Mouse (Mus musculus): ENCODE data around the gene Ptprj.

Gene Ptprj

GRCm38 (mm10) chr2:90580236-90581005 is at the start of gene Ptprj:
Gene Ptprj (minus strand): TSS chr2:90580647.
- DNase-seq (ENCODE audit: low read depth, low spot score), result peak; percentile 70

GRCm38 (mm10) chr2:90629552-90629951 is 49.1 kb upstream of the Ptprj start:
- no peak for DNase-seq (ENCODE audit: low read depth, low spot score)

GRCm38 (mm10) chr2:90628261-90628660 is 47.8 kb upstream of the Ptprj start:
- DNase-seq (ENCODE audit: low read depth, low spot score), result no peak

GRCm38 (mm10) chr2:90624920-90625319 is 44.5 kb upstream of the Ptprj start:
- DNase-seq (ENCODE audit: low read depth, low spot score), result peak; percentile 80

GRCm38 (mm10) chr2:90624339-90624738 is 43.9 kb upstream of the Ptprj start:
- DNase-seq (ENCODE audit: low read depth, low spot score), result no peak

- DNase-seq (ENCODE audit: low read depth, low spot score), result no peak
These were observed 40.4 kb upstream of the Ptprj start for GRCm38 (mm10) chr2:90620815-90621214.

- no peak for DNase-seq (ENCODE audit: low read depth, low spot score)
These were observed 39.2 kb upstream of the Ptprj start for GRCm38 (mm10) chr2:90619648-90620047.

- DNase-seq (ENCODE audit: low read depth, low spot score), result no peak
These were observed 34.3 kb upstream of the Ptprj start for GRCm38 (mm10) chr2:90614651-90615171.

GRCm38 (mm10) chr2:90613591-90613990 is 33.1 kb upstream of the Ptprj start:
- no peak for DNase-seq (ENCODE audit: low read depth, low spot score)

GRCm38 (mm10) chr2:90613006-90613405 is 32.6 kb upstream of the Ptprj start:
- no peak for DNase-seq (ENCODE audit: low read depth, low spot score)

GRCm38 (mm10) chr2:90611959-90612571 is 31.6 kb upstream of the Ptprj start:
- no peak for DNase-seq (ENCODE audit: low read depth, low spot score)

- DNase-seq (ENCODE audit: low read depth, low spot score), result no peak
These were observed 20.6 kb upstream of the Ptprj start for GRCm38 (mm10) chr2:90601056-90601455.

- DNase-seq (ENCODE audit: low read depth, low spot score), result no peak
These were observed 7.7 kb upstream of the Ptprj start for GRCm38 (mm10) chr2:90588141-90588540.

GRCm38 (mm10) chr2:90584506-90584905 is 4.1 kb upstream of the Ptprj start:
- no peak for DNase-seq (ENCODE audit: low read depth, low spot score)

- peak; percentile 89 for DNase-seq (ENCODE audit: low read depth, low spot score)
These were observed 3.2 kb upstream of the Ptprj start for GRCm38 (mm10) chr2:90583628-90584131.

GRCm38 (mm10) chr2:90582814-90583213 is 2.4 kb upstream of the Ptprj start:
- no peak for DNase-seq (ENCODE audit: low read depth, low spot score)

- DNase-seq (ENCODE audit: low read depth, low spot score), result peak; percentile 52
These were observed 1.9 kb upstream of the Ptprj start for GRCm38 (mm10) chr2:90582311-90582710.

GRCm38 (mm10) chr2:90581796-90582125 is 1.3 kb upstream of the Ptprj start:
- no peak for DNase-seq (ENCODE audit: low read depth, low spot score)

GRCm38 (mm10) chr2:90581006-90581795 is 754 bp upstream of the Ptprj start:
- peak; percentile 63 for DNase-seq (ENCODE audit: low read depth, low spot score)

- peak; percentile 43 for DNase-seq (ENCODE audit: low read depth, low spot score)
These were observed 665 bp downstream of the Ptprj start for GRCm38 (mm10) chr2:90579728-90580235.

GRCm38 (mm10) chr2:90579038-90579727 is 1.3 kb downstream of the Ptprj start:
- peak; percentile 41 for DNase-seq (ENCODE audit: low read depth, low spot score)

All from CD4-positive, CD25-positive, alpha-beta regulatory T cell, adult 2 months (primary cell).